Mouse (Mus musculus) heart, postnatal 0 days (tissue): ENCODE data around the gene Ugt1a6b. TPM values are rescaled to one million over a fixed set of nuclear protein-coding genes. Genes with fewer than 3 reads are reported as not detected.

Source experiments
- ATAC-seq: fragments of 200-750 bp; cut with Nextera tagmentation; 2 replicates; pipeline ENCODE4 v1.8.0; 2017; ENCODE audit warnings: low read depth, moderate number of reproducible peaks, moderate library complexity; ENCODE audit not compliant: insufficient read depth
- DNase-seq: peaks from one replicate; pipeline ENCODE4 v3.0.0-alpha.2; 2016; ENCODE audit warnings: low spot score
- H3K27ac ChIP-seq: fragments of 300-500 bp; sonication (generic); 2 replicates; pipeline ENCODE4 v1.5.1; 2014; ENCODE audit warnings: low read depth, mild to moderate bottlenecking
- H3K27me3 ChIP-seq: fragments of 300-500 bp; sonication (generic); 2 replicates; pipeline ENCODE4 v1.6.1; 2014; ENCODE audit warnings: low read length, mixed read lengths; ENCODE audit not compliant: control insufficient read depth, insufficient read depth
- H3K36me3 ChIP-seq: fragments of 300-500 bp; sonication (generic); replicated peaks from 2 replicates; pipeline ENCODE4 v1.6.1; 2014; ENCODE audit warnings: low read length, mixed read lengths; ENCODE audit not compliant: control insufficient read depth, insufficient read depth
- H3K4me1 ChIP-seq: fragments of 300-500 bp; sonication (generic); 2 replicates; pipeline ENCODE4 v1.6.1; 2014; ENCODE audit warnings: antibody characterized with exemption; ENCODE audit not compliant: control insufficient read depth, insufficient read depth
- H3K4me2 ChIP-seq: fragments of 300-500 bp; sonication (generic); 2 replicates; pipeline ENCODE4 v1.6.1; 2014; ENCODE audit warnings: low read depth, mild to moderate bottlenecking, low read length, moderate library complexity
- H3K4me3 ChIP-seq: fragments of 300-500 bp; sonication (generic); 2 replicates; pipeline ENCODE4 v1.5.1; 2014; ENCODE audit warnings: low read depth, low read length
- H3K9ac ChIP-seq: fragments of 300-500 bp; sonication (generic); replicated peaks from 2 replicates; pipeline ENCODE4 v1.6.1; 2014; ENCODE audit warnings: low read depth, low read length, mixed read lengths
- H3K9me3 ChIP-seq: fragments of 300-500 bp; sonication (generic); replicated peaks from 2 replicates; pipeline ENCODE4 v1.6.1; 2016; ENCODE audit warnings: low read length; ENCODE audit not compliant: control insufficient read depth
- CTCF ChIP-seq: IDR thresholded peaks from 2 replicates; pipeline ENCODE4 v1.5.1; 2016; ENCODE audit warnings: antibody characterized with exemption, control low read depth, low read depth
- EP300 ChIP-seq: IDR thresholded peaks from 2 replicates; pipeline ENCODE4 v1.6.1; 2016; ENCODE audit warnings: antibody characterized with exemption, low read depth
- WGBS: fragments of 180-500 bp; shearing (Covaris S2); extraction: QIAGEN DNeasy Blood & Tissue Kit; methylation state at CpG from one replicate; pipeline ENCODE4 v1.1.7; 2014; 5-methylcytosine and 5-hydroxymethylcytosine counted together
- polyA plus RNA-seq: library from polyadenylated mRNA; unstranded; fragments of >200 nt; fragmentation: Nextera tagmentation; extraction: Ambion mirVana; gene quantifications from 2 replicates; pipeline ENCODE4 v1.2.1, GENCODE M21; 2015
- total RNA-seq: library from RNA; depleted of rRNA; stranded (reverse); fragments of >200 nt; gene quantifications from 2 replicates; pipeline ENCODE4 v1.2.3, GENCODE M21; 2014; ENCODE audit warnings: low replicate concordance

Gene Ugt1a6b
- total and polyA plus RNA-seq, 2 experiments from 2014 or later = 0.19 TPM; not detected in 1

- no peak overlapping the region for H3K4me2 ChIP-seq
- no peak overlapping the region for H3K9ac ChIP-seq
- 52% methylated on average over 2 of the region's 2 CpGs for WGBS
- DNase-seq = no peak
- no peak overlapping the region for H3K27ac ChIP-seq
- ATAC-seq = no peak
- peaks cover 7% of the 10 kb centered on the region for H3K9me3 ChIP-seq
- no peaks in the 10 kb centered on the region for H3K27me3 ChIP-seq
- no peak for TF ChIP-seq EP300
- no peak for TF ChIP-seq CTCF
- no peak overlapping the region for H3K4me3 ChIP-seq
- no peaks in the 10 kb centered on the region for H3K36me3 ChIP-seq
- H3K4me1 ChIP-seq = 0 out of 2 replicates have a peak, but pooled peaks cover 4% of the 10 kb centered on the region
These were observed 103.9 kb downstream of the Ugt1a6b start for GRCm38 (mm10) chr1:88206843-88207479.

- Histone ChIP-seq H3K9ac (no peak within 1 kb of the TSS), H3K27me3 (no peaks in the 10 kb centered on the region), H3K4me2 (no peak within 1 kb of the TSS), H3K9me3 (peaks cover 51% of the 10 kb centered on the region), H3K4me1 (no peaks in the 10 kb centered on the region), H3K36me3 (no peaks in the 10 kb centered on the region), H3K4me3 (no peak within 1 kb of the TSS), H3K27ac (no peak within 1 kb of the TSS)
- WGBS = 58% methylated on average over 8 of the region's 8 CpGs
- DNase-seq (no peak), ATAC-seq (no peak)
- no peak for TF ChIP-seq CTCF
- no peak for TF ChIP-seq EP300
These were observed 108.8 kb downstream of the Ugt1a6b start, which contains the start of gene Ugt1a1 for GRCm38 (mm10) chr1:88211812-88212211. TSS of gene Ugt1a1 (plus strand) at chr1:88211959.

GRCm38 (mm10) chr1:88212341-88213045, 109.4 kb downstream of the Ugt1a6b start:
- H3K27ac ChIP-seq = no peak overlapping the region
- no peaks in the 10 kb centered on the region for H3K27me3 ChIP-seq
- ATAC-seq (peak; percentile 13; the same call in 1 of the 2 replicates), DNase-seq (no peak)
- H3K4me1 ChIP-seq = no peaks in the 10 kb centered on the region
- WGBS = 50% methylated on average over 8 of the region's 8 CpGs
- no peak overlapping the region for H3K9ac ChIP-seq
- no peak overlapping the region for H3K4me2 ChIP-seq
- H3K4me3 ChIP-seq = no peak overlapping the region
- TF ChIP-seq CTCF (no peak), EP300 (no peak)
- H3K36me3 ChIP-seq = no peaks in the 10 kb centered on the region
- H3K9me3 ChIP-seq = peaks cover 58% of the 10 kb centered on the region

GRCm38 (mm10) chr1:88213061-88213460, 110.0 kb downstream of the Ugt1a6b start:
- Histone ChIP-seq H3K9ac (no peak overlapping the region), H3K27me3 (no peaks in the 10 kb centered on the region), H3K27ac (no peak overlapping the region), H3K36me3 (no peaks in the 10 kb centered on the region), H3K4me2 (no peak overlapping the region), H3K4me1 (no peaks in the 10 kb centered on the region), H3K9me3 (peaks cover 61% of the 10 kb centered on the region), H3K4me3 (no peak overlapping the region)
- TF ChIP-seq CTCF (no peak), EP300 (no peak)
- 58% methylated on average over 1 of the region's 1 CpGs for WGBS
- ATAC-seq (peak; percentile 6; the same call in 1 of the 2 replicates), DNase-seq (no peak)

- no peak for TF ChIP-seq EP300
- no peak for TF ChIP-seq CTCF
- Histone ChIP-seq H3K9me3 (peaks cover 61% of the 10 kb centered on the region), H3K27ac (no peak overlapping the region), H3K9ac (no peak overlapping the region), H3K27me3 (no peaks in the 10 kb centered on the region), H3K36me3 (no peaks in the 10 kb centered on the region), H3K4me1 (no peaks in the 10 kb centered on the region), H3K4me2 (no peak overlapping the region), H3K4me3 (no peak overlapping the region)
- 57% methylated on average over 2 of the region's 2 CpGs for WGBS
- 0 out of 2 replicates have a peak, but pooled peaks have one; percentile 1 for ATAC-seq
- DNase-seq = peak; percentile 4
These were observed 110.9 kb downstream of the Ugt1a6b start for GRCm38 (mm10) chr1:88213766-88214461.
